Mouse (Mus musculus) testis, adult 2 months (tissue): ENCODE results near the gene Vmp1.

Experiments
- CTCF ChIP-seq: fragments of 200-500 bp; IDR thresholded peaks from 2 replicates; pipeline ENCODE4 v1.5.1; 2012; ENCODE audit warnings: low read depth, mild to moderate bottlenecking, inconsistent platforms, low read length, moderate library complexity; ENCODE audit not compliant: control insufficient read depth, insufficient read depth, insufficient replicate concordance
- POLR2A ChIP-seq: fragments of 200-500 bp; IDR thresholded peaks from 2 replicates; pipeline ENCODE4 v1.6.1; 2012; ENCODE audit warnings: low read depth, mild to moderate bottlenecking, inconsistent platforms, low read length, moderate library complexity; ENCODE audit not compliant: control insufficient read depth

- TF ChIP-seq CTCF (no peak), POLR2A (no peak)
Measured at GRCm38 (mm10) chr11:86599378-86600208, 84.0 kb downstream of the Vmp1 start.
